Mouse (Mus musculus) CH12.LX (cell line): ENCODE measurements around the gene Hoxd8. TPM values are rescaled to one million over a fixed set of nuclear protein-coding genes. Genes with fewer than 3 reads are reported as not detected.

Source experiments
- DNase-seq: peaks from one replicate; pipeline ENCODE4 v3.0.0-alpha.2; 2013; ENCODE audit errors: extremely low read depth
- H3K27ac ChIP-seq: 2 replicates; pipeline ENCODE4 v1.5.1; 2012; ENCODE audit warnings: low read depth, mild to moderate bottlenecking, control low read depth, moderate library complexity; ENCODE audit not compliant: insufficient read depth
- H3K27me3 ChIP-seq: replicated peaks from 2 replicates; pipeline ENCODE3; 2012; ENCODE audit warnings: inconsistent platforms
- H3K36me3 ChIP-seq, 2 experiments: replicated peaks in 1 of 2; 2 replicates each; pipeline versions ENCODE3 to v1.6.1; 2012; ENCODE audit warnings: inconsistent platforms in 1 of 2, low read length in 1 of 2, mild to moderate bottlenecking in 1 of 2, mixed read lengths in 1 of 2, moderate library complexity in 1 of 2; ENCODE audit not compliant: control insufficient read depth in 1 of 2, insufficient read depth in 1 of 2
- H3K4me1 ChIP-seq, 2 experiments: 2 replicates each; pipeline ENCODE4 v1.6.1; 2012; ENCODE audit warnings: inconsistent platforms in 1 of 2, moderate library complexity in 1 of 2; ENCODE audit not compliant: insufficient read depth in 2 of 2, control insufficient read depth in 1 of 2
- H3K4me2 ChIP-seq: 2 replicates; pipeline ENCODE4 v1.6.1; 2012; ENCODE audit warnings: low read depth, mild to moderate bottlenecking, control low read depth; ENCODE audit not compliant: poor library complexity, insufficient read depth, severe bottlenecking
- H3K4me3 ChIP-seq, 3 experiments: fragments of 150-350 bp in 1 of 3; sonication (generic) in 1 of 3; replicated peaks in 1 of 3; 2 replicates each; pipeline versions ENCODE3 to v1.5.1; 2011 to 2012; ENCODE audit warnings: low read depth in 2 of 3, low read length in 2 of 3, mild to moderate bottlenecking in 2 of 3, moderate library complexity in 2 of 3, control low read depth in 1 of 3, improper control_type of control experiment in 1 of 3, inconsistent platforms in 1 of 3, mixed read lengths in 1 of 3; ENCODE audit not compliant: poor library complexity in 1 of 3
- H3K79me2 ChIP-seq: replicated peaks from 2 replicates; pipeline ENCODE4 v1.6.1; 2012; ENCODE audit warnings: mild to moderate bottlenecking, moderate library complexity; ENCODE audit not compliant: control insufficient read depth, poor library complexity, insufficient read depth, severe bottlenecking; ENCODE audit errors: extremely low read depth
- H3K9ac ChIP-seq: 2 replicates; pipeline ENCODE4 v1.6.1; 2012; ENCODE audit warnings: low read depth, mild to moderate bottlenecking, control low read depth, moderate library complexity; ENCODE audit not compliant: insufficient read depth
- H3K9me3 ChIP-seq: replicated peaks from 2 replicates; pipeline ENCODE3; 2012; ENCODE audit warnings: low read length, inconsistent platforms, mixed read lengths
- BHLHE40 ChIP-seq: IDR thresholded peaks from 2 replicates; pipeline ENCODE4 v1.6.1; 2011; ENCODE audit warnings: mild to moderate bottlenecking, low read depth, low read length, improper control_type of control experiment
- E2F4 ChIP-seq: IDR thresholded peaks from 2 replicates; pipeline ENCODE4 v1.6.1; 2011; ENCODE audit warnings: low read depth, low read length, improper control_type of control experiment; ENCODE audit not compliant: insufficient replicate concordance
- ELF1 ChIP-seq: IDR thresholded peaks from 2 replicates; pipeline ENCODE4 v1.6.1; 2014; ENCODE audit warnings: low read depth, mild to moderate bottlenecking, inconsistent platforms, low read length, improper control_type of control experiment
- ETS1 ChIP-seq: conservative IDR thresholded peaks from 2 replicates; pipeline ENCODE4 v1.6.1; 2012; ENCODE audit warnings: low read depth, mild to moderate bottlenecking, inconsistent platforms, low read length, improper control_type of control experiment, moderate library complexity
- GABPA ChIP-seq: IDR thresholded peaks from 2 replicates; pipeline ENCODE4 v1.6.1; 2012; ENCODE audit warnings: low read depth, low read length, improper control_type of control experiment, inconsistent platforms; ENCODE audit not compliant: insufficient replicate concordance
- HCFC1 ChIP-seq: IDR thresholded peaks from 2 replicates; pipeline ENCODE4 v1.6.1; 2012; ENCODE audit warnings: low read depth, mild to moderate bottlenecking, inconsistent platforms, low read length, improper control_type of control experiment
- JUN ChIP-seq: IDR thresholded peaks from 2 replicates; pipeline ENCODE4 v1.6.1; 2011; ENCODE audit warnings: low read depth, mild to moderate bottlenecking, low read length, improper control_type of control experiment, moderate library complexity; ENCODE audit not compliant: insufficient read depth
- JUND ChIP-seq: conservative IDR thresholded peaks from 2 replicates; pipeline ENCODE4 v1.6.1; 2011; ENCODE audit warnings: low read depth, low read length, improper control_type of control experiment
- KAT2A ChIP-seq: IDR thresholded peaks from 2 replicates; pipeline ENCODE4 v1.6.1; 2012; ENCODE audit warnings: low read length, improper control_type of control experiment, inconsistent platforms; ENCODE audit not compliant: insufficient replicate concordance
- MAX ChIP-seq: IDR thresholded peaks from 2 replicates; pipeline ENCODE4 v1.6.1; 2011; ENCODE audit warnings: low read length, improper control_type of control experiment
- MAZ ChIP-seq: IDR thresholded peaks from 2 replicates; pipeline ENCODE4 v1.6.1; 2012; ENCODE audit warnings: low read depth, mild to moderate bottlenecking, inconsistent platforms, low read length, improper control_type of control experiment, moderate library complexity
- MEF2A ChIP-seq: IDR thresholded peaks from 2 replicates; pipeline ENCODE4 v1.6.1; 2014; ENCODE audit warnings: low read depth, mild to moderate bottlenecking, inconsistent platforms, low read length, improper control_type of control experiment, borderline replicate concordance
- MXI1 ChIP-seq: IDR thresholded peaks from 2 replicates; pipeline ENCODE4 v1.6.1; 2011; ENCODE audit warnings: mild to moderate bottlenecking, low read depth, low read length, improper control_type of control experiment
- NELFE ChIP-seq: IDR thresholded peaks from 2 replicates; pipeline ENCODE4 v1.6.1; 2011; ENCODE audit warnings: low read depth, low read length, improper control_type of control experiment
- PAX5 ChIP-seq: IDR thresholded peaks from 2 replicates; pipeline ENCODE4 v1.6.1; 2012; ENCODE audit warnings: low read length, inconsistent platforms, mixed read lengths
- POLR2A ChIP-seq: IDR thresholded peaks from 2 replicates; pipeline ENCODE4 v1.6.1; 2011; ENCODE audit warnings: low read depth, mild to moderate bottlenecking, improper control_type of control experiment, low read length
- RAD21 ChIP-seq: IDR thresholded peaks from 2 replicates; pipeline ENCODE4 v1.6.1; 2011; ENCODE audit warnings: low read depth, mild to moderate bottlenecking, low read length, improper control_type of control experiment, moderate library complexity
- RCOR1 ChIP-seq: conservative IDR thresholded peaks from 2 replicates; pipeline ENCODE4 v1.6.1; 2012; ENCODE audit warnings: low read depth, mild to moderate bottlenecking, inconsistent platforms, low read length, improper control_type of control experiment
- SMC3 ChIP-seq: IDR thresholded peaks from 2 replicates; pipeline ENCODE4 v1.6.1; 2011; ENCODE audit warnings: low read depth, low read length, improper control_type of control experiment
- TCF12 ChIP-seq: IDR thresholded peaks from 2 replicates; pipeline ENCODE4 v1.6.1; 2014; ENCODE audit warnings: low read depth, mild to moderate bottlenecking, inconsistent platforms, low read length, improper control_type of control experiment
- USF2 ChIP-seq: conservative IDR thresholded peaks from 2 replicates; pipeline ENCODE4 v1.6.1; 2011; ENCODE audit warnings: low read depth, low read length, improper control_type of control experiment
- ZNF384 ChIP-seq: IDR thresholded peaks from 2 replicates; pipeline ENCODE4 v1.6.1; 2012; ENCODE audit warnings: low read depth, low read length, improper control_type of control experiment, inconsistent platforms
- dilution Hi-C: fragments of 300-500 bp; cut with MboI; formaldehyde crosslinking; loops from 2 replicates; pipeline ENCODE4 v1.14.3; 2020; ENCODE audit warnings: low sequenced_read_pairs; ENCODE audit not compliant: extremely low pct_unique_long_range_greater_than_20kb, extremely low pct_ligation_motif_present
- in situ Hi-C: fragments of 300-500 bp; cut with MboI; formaldehyde crosslinking; loops from 3 replicates; pipeline ENCODE4 v1.14.3; 2019; ENCODE audit warnings: low sequenced_read_pairs, low pct_ligation_motif_present, low pct_unique_long_range_greater_than_20kb, mixed read lengths
- polyA plus RNA-seq: library from polyadenylated mRNA; unstranded; fragments of >175 nt; gene quantifications from 2 replicates; pipeline ENCODE4 v1.2.1, GENCODE M21; 2012; ENCODE audit warnings: low read depth; ENCODE audit not compliant: insufficient read length
- total RNA-seq, 2 experiments: library from RNA; depleted of rRNA; stranded (reverse); fragments of 300-350 nt in 1 of 2; fragments of >200 nt in 1 of 2; gene quantifications; 2 replicates each; pipeline ENCODE4 v1.2.3; 2012 to 2014

The Hoxd8 gene
- total and polyA plus RNA-seq, 3 experiments = 0.20 to 0.31 TPM; not detected in 1

DNA sequence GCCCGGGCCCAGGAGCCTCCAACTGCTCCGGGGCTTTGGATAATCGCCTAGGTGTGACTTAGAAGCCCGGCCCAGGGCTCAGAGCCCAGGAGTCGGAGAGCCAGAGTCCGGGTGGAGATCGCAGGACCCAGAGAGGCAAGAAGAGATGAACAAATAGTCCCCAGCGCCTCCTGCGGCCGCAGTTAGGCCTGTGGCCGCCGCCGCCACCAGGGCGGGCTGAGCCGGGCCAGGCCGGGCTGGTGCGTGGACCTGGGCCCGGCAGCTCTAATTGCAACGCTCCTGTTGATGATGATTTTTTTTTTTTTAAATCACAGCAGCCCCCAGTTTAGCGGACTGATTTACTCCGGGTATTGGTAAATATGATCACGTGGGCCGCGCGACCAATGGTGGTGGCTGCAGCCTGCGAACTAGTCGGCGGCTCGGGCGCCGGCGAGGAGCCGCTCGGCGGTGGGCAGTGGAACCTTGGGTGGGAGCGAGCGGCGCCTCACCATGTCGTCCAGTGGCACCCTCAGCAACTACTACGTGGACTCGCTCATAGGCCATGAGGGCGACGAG is 6.8 kb upstream of the Hoxd8 start, which contains the start of gene Hoxd9:
TSS of gene Hoxd9 (plus strand) at position 161 of the 555 bp plus-strand sequence.
- dilution Hi-C loops = no loop called here
- Histone ChIP-seq H3K4me1 (no peaks in the 10 kb centered on the region), H3K79me2 (no peaks in the 10 kb centered on the region), H3K27ac (no peak within 1 kb of the TSS), H3K27me3 (no peaks in the 10 kb centered on the region), H3K9me3 (peaks cover 11% of the 10 kb centered on the region), H3K4me2 (no peak within 1 kb of the TSS), H3K9ac (no peak within 1 kb of the TSS), H3K36me3 (no peaks in the 10 kb centered on the region), H3K4me3 (no peak within 1 kb of the TSS)
- TF ChIP-seq MEF2A (no peak), TCF12 (no peak)
- no peak for DNase-seq
- in situ Hi-C loops = loop anchor here (10.0 to 25.0 kb wide), 2 partner anchors 447 to 615 kb away; no protein-coding TSS in a partner anchor

DNA sequence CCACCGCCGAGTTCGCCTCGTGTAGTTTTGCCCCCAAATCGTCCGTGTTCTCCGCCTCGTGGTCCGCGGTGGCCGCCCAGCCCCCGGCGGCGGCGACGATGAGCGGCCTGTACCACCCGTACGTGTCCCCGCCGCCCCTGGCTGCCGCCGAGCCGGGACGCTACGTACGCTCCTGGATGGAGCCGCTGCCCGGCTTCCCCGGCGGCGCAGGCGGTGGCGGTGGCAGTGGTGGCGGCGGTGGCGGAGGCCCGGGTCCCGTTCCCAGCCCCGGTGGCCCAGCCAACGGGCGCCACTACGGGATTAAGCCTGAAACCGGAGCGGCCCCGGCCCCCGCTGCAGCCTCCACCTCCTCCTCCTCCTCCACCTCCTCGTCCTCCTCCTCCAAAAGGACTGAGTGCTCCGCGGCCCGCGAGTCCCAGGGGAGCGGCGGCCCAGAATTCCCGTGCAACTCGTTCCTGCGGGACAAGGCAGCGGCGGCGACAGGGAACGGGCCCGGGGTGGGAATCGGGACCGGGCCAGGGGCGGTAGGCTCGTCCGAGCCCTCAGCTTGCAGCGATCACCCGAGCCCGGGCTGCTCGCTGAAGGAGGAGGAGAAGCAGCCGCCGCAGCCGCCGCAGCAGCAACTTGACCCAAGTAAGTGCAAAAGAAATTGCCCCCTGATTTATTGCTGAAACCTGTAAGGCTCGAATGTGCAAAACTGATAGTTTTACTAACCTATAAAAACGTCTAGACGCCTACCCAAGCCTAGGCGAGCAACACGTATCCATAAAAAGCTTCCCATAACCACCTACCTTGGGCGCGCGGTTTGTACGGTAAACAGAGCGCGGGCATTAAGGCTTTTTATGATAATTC is 6.0 kb upstream of the Hoxd8 start:
- Histone ChIP-seq H3K4me2 (no peak overlapping the region), H3K4me1 (no peaks in the 10 kb centered on the region), H3K27ac (no peak overlapping the region), H3K4me3 (no peak overlapping the region), H3K9ac (no peak overlapping the region), H3K79me2 (no peaks in the 10 kb centered on the region), H3K36me3 (no peaks in the 10 kb centered on the region), H3K9me3 (peaks cover 11% of the 10 kb centered on the region), H3K27me3 (no peaks in the 10 kb centered on the region)
- in situ Hi-C loops = loop anchor here (10.0 to 25.0 kb wide), 2 partner anchors 446 to 614 kb away; no protein-coding TSS in a partner anchor
- TF ChIP-seq ETS1 (no peak), GABPA (no peak)
- DNase-seq = no peak
- dilution Hi-C loops = no loop called here

DNA sequence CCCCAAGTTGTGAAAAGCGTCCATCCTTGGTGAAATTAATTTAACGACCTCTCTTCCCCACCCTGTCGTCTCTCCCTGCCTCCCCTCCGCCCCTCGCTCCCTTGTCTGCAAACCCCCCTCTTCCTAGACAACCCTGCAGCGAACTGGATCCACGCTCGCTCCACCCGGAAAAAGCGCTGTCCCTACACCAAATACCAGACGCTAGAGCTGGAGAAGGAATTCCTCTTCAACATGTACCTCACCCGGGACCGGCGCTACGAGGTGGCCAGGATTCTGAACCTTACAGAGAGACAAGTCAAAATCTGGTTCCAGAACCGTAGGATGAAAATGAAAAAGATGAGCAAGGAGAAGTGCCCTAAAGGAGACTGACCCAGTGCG is 5.4 kb upstream of the Hoxd8 start:
- H3K4me2 ChIP-seq = no peak overlapping the region
- TF ChIP-seq RCOR1 (no peak), ETS1 (no peak), ELF1 (no peak), MXI1 (no peak), POLR2A (no peak), USF2 (no peak), MAX (no peak), GABPA (no peak), MAZ (no peak), SMC3 (no peak), E2F4 (no peak), PAX5 (no peak), ZNF384 (no peak), RAD21 (no peak), HCFC1 (no peak), KAT2A (no peak), JUND (no peak), NELFE (no peak), BHLHE40 (no peak), JUN (no peak)
- dilution Hi-C loops = no loop called here

More for the DNA sequence above, 5.4 kb upstream of the Hoxd8 start:
- in situ Hi-C loops = loop anchor here (10.0 to 25.0 kb wide), 2 partner anchors 446 to 613 kb away; no protein-coding TSS in a partner anchor
- Histone ChIP-seq H3K9ac (no peak overlapping the region), H3K79me2 (no peaks in the 10 kb centered on the region), H3K27me3 (no peaks in the 10 kb centered on the region), H3K36me3 (no peaks in the 10 kb centered on the region), H3K27ac (no peak overlapping the region), H3K4me1 (no peaks in the 10 kb centered on the region), H3K9me3 (peaks cover 11% of the 10 kb centered on the region), H3K4me3 (no peak overlapping the region)
- no peak for DNase-seq
